Mouse (Mus musculus) ovary, adult 18-20 months (tissue): ENCODE data around the gene Zfhx3.
A peak's percentile ranks its signal among the peaks of the same experiment; 100 is the strongest.

Experiments used
- DNase-seq: peaks from one replicate; pipeline ENCODE4 v3.0.0; 2022; ENCODE audit warnings: low spot score, mixed read lengths

Zfhx3 gene

DNA sequence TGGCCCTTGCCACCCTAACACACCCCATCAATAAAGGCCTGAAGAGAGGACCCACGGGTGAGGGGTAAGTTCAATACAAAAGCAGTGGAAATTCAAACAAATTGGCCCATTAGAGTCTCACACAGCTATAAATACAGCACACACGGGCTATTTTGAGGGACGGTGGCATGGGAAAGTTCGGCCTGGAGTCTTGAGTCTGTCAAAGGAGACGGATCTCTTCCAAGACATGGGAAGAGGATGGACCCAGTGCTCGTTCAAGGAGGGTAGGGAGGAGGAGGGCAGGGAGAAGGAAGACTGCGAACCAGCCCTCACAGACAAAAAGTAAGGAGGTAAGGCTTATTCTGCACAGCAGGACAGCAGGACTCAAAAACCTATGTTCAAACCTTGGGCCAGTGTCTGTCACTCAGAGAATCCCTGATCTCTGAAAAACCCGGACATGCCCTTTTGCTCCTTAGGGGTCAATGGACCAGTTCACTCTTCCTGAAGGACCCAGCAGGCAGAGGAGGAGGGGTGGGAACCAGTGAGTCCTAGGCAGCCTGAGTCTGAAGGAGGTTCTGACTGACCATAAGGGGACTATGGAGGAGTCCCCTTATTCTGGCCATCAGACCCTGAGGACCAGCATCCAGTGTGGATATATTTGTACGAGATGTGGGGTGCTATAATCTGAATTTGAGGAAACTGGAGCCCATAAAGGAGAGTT, 652.1 kb downstream of the Zfhx3 start:
- DNase-seq = no peak

DNA sequence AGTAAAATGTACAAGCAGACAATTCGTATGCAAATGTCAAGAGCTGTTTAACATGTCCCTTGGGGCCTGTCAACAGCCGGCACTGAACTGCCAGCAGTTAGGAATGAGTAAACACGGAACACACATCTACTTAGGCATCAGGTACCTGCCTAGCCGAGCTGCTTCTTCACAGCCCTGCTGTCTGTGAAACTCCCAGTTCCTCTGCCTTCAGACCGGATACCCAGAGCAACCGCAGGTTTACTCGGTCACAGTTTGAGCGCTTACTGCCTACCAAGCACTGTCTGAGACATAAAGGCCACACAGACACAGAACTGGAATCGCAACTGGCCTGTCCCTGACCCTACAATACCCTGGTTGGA, 652.6 kb downstream of the Zfhx3 start:
- no peak for DNase-seq

DNA sequence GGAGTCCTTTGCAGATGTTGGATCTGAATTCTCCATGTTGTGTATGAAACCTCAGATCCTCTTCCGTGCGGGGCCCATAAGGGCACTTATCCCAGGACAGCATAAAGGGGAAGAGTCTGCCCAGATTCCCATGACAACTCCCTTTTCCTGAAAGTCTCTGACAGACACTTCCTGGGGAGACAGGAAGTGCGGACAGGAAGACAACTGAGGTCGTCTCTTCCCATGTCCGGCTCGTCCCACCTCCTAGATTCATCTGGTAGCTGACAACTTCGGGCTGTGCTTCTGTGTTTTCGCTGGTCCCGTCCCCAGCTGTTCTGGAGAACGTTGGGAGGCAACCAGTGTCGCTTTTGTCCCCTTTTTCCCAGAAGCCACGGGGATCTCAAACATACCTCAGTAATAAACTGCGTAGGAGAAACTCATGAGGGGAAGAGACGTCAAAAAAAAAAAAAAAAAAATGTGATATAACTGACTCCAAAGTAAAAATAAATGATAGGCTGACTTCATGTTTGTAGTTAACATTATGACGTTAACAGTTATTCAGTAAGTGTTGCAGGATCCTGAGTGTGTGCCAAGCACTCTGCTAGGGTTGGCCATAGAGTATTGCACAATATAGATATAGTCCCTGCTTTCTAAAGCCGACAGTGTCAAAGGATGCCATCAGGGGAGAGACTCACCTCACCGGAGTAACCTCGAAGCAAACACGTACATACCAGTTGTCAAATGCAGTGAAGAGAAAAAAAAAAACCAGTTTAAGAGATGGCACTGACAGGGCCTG, 653.5 kb downstream of the Zfhx3 start:
- no peak for DNase-seq

DNA sequence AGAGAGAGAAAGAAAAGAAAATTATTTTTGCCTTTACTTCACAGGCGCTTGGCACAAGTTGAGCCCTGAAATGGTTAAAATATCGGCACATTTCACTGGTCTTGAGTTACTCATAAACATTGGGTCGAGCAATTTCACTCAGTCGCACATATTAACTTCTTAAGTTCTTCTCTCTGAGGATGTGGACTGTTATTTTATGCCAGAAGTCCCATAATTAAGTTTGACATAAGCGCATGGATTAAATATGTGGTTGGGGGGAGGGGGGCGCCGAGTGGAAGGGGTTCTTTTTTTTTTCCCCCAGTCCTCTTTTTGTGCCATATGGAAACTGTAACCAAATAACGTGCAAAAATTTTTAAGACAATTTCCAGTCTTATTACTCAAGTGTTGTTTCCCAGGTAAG, 656.6 kb downstream of the Zfhx3 start:
- no peak for DNase-seq

DNA sequence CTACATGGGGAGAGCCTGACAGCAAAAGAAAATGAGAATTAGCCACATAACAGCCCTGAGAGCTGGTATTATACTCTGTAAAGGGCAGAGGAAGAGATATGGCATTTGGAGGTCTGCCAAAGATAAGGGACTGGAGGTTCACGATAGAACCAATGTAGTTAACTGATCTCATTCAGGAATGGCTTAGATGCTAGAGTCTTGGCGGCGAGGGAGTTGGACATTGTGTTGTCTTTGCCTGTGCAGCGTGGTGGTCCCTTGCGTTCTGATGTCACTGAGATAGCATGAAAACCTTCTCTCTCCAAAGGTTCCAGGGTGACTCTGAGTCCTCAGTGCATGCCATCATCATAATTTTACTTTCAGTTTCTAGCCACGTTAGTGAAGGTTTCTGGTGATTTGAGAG, 657.1 kb downstream of the Zfhx3 start:
- no peak for DNase-seq

DNA sequence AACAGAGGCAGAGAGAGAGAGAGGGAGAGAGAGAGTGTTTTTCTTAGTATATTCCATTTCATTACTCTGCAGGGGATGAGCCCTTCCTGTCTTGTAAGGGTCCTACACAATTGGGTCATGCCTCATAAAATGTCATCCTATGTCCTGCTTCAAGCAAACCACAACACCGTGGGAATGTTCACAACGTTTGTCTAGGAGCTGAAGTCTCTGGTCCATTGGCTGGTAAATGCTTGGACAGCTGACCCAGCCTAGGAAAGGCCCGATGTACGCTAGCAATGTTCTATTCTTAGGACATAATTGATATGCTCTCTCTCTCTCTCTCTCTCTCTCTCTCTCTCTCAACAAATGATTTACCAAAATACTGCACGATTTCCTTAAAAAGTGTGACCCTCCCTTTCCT, 666.2 kb downstream of the Zfhx3 start:
- DNase-seq = no peak

DNA sequence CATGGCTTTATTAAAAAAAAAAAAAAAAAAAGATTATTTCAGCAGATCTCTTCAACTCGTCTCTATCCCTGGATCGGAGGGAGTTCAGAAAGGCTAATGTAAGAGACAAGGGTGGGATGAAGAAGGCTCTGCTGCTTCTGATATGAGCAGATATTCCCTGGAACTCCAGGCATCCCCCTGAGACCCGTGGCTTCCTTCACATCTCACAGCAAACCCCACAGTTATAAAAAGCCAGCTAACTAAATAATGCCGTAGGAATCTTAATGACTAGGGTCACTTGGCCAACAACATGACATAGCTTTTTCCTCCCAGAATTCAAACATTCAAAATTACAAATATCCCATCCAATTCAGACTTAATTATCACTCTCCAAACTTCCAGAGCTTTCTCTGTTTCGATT, 666.7 kb downstream of the Zfhx3 start:
- no peak for DNase-seq

DNA sequence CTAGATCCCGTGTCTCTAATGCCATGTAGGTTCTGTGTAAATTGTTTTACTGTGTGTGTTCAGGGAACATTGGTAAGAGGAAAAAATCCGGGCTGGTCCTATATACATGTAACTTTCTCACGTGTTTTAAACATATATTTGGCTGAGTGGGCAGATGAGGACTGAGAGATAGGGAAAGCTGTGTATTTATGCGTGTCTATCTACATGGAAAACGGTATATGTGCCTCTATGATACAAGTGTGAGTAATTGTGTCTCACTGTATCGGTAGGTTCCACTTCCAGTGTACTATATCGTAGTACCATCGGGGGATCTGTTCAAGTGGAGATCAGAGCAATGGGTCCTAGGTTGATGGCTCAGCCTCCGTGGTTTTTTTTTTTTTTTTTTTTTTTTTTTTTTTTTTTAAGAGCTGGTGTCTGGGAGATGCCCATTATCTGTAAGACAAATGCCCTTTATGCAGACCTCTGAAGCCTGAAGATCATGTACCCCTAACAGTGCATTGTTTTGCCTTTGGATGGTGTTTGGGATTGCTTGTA, 668.8 kb downstream of the Zfhx3 start:
- no peak for DNase-seq

DNA sequence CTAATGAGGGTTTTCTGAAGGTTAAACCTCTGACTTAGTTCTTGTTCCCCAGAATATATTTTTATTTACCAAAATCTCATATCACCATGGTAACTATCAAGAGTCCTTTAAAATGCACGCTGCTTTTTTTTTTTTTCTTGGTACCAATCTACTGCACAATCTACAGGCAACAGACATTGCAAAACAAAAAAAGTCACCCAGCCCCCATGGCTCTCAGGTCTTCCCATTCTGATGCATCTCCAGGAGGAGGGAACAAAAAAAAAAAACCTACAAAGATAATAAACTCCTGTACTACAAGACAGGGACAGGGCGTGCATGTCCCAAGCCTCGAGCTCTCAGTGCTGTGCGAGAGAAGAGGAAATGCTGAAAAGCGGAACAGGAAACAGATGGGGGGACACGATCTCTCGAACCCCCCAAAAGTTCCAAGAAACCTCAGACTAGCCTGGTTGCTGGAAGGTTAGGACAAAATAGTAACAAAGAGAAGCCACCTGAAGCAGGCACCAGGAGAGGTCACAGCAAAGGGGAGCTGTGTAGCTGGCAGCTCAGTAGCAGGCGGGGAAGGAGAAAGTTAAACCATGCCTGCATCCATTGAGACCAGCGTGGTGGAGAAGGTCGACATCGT, 669.5 kb downstream of the Zfhx3 start:
- no peak for DNase-seq

DNA sequence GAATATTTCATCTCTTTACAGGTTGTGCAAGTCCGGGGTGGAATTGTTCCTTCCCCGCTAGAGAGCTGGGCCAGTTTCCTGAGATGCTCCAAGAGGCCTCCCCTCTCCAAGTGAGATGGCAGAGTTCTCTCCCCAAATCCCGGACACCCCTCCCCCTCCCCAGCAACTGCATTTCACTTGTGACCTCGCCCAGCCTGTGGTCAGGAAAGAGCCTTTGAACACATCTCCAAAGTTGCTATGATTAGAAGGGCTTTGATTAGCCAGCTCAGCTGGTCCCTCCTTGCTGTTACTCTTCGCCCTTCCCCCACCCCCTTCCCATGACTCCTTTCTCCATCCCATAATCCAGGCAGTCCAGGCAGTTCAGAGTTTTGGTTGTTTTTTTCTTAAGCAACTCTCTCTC, 670.4 kb downstream of the Zfhx3 start:
- DNase-seq = no peak

DNA sequence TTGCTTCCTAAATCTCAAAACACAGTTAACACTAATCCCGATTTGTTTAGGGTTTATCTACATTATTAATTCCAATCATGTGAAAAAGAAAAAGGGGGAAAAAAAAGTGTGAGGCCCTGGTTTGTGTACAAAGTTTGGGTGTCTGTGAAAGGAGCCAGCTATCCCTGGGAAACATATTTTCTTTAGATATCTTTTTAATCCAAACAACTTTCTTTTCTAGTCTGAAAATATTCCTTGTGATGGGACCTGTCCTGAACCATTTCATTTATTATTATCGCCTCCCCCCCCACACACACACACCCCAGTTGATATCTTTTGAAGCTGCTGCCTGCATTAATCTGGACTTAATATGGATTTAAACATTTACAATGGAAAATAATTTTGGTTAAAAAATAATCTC, 670.8 kb downstream of the Zfhx3 start:
- DNase-seq = no peak

DNA sequence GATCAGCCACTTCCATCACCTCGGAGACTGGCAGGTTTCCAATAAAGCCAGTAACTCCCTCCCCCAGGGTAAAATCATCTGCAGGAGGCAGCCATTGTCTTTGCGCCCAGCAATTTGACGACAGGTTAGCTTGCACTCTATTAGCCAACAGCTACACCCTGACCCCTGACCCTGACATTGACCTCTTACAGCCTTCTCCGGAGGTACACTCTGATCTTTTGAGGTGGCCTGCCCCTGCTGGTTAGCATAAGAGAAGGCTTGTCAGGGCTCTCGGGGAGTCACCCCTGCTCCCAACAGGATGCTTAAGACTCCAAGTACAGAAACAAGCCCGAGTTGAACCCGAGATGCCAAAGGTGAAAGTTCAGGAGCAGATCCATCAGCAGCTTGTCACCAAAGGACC, 678.9 kb downstream of the Zfhx3 start:
- no peak for DNase-seq

DNA sequence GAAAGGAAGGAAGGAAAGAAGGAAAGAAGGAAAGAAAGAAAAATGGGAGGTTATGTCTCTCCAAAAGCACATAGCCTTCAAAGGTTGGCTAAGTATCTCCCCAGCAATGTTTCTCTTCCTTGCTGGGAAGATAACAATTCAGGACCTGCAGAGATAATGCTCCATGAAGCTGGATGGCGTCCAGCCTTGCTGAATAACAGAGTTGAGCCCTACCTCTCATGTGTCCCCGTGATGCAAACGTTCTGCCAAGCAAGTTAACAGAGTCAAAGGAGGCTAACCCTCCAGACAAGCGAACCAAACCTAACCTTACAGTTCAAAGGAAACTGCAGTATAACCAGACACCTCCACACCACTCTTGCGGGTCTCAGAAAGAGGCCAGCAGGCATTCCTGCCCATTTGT, 681.2 kb downstream of the Zfhx3 start:
- peak; percentile 8 for DNase-seq

DNA sequence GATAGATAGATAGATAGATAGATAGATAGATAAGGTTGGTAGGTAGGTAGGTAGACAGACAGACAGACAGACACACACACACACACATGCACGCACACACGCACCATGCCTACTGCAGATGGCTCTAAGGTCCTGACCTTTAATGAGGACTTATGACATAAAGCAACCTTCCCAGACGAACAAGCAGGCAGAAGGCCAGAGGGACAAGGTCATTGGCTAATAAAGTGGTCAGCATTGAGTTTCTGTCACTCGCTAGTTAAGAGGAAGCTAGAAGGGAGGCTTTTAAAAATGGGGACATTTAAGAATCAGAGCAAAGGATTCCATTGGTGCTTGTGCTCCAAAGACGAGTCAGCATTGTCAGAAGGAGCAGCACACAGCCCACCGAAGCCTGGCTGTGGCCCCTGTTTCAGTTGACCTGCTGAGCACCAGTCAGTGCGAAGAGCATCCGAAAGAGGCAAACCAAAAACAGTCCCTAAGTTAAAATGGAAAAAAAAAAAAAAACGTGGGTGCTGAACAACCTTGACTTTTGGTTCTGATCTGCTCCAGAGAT, 683.2 kb downstream of the Zfhx3 start:
- DNase-seq = no peak

DNA sequence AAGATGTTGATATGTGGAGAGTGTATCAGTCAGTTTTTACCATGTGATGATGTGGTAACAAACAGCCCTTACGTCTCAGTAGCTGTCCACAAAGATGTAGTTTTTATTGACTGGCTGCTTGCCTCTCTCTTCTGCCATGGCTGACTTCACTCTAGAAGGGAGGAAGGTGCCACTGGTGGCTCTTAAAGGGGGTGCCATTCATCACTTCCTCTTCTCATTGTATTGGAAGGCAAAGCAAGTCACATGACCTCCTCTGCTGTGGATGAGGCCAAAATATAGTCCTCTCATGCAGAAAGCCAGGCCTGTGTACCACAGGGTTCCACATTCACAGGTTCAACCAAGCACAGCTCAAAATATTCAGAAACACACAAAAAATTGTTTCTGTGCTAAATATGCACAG, 688.6 kb downstream of the Zfhx3 start:
- no peak for DNase-seq

DNA sequence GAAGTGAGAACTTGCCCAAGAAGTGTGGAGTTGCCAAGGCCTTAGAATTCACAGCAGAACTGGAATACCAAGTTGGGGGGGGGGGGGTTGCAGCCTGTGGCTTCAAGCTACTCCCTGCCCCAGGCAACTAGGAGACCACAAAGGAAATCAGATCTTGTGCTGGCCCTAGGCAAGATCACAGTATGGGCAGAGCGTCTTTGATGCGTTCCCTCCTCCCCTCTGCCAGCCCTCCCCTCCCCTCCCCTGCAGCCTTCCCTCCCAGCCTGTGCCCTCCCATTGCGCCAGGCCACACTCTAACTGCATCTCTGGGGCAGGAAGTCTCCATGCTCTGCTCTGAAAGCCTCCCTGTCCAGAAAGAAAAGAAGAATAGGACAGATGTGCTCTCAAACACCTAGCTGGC, 691.8 kb downstream of the Zfhx3 start:
- no peak for DNase-seq

DNA sequence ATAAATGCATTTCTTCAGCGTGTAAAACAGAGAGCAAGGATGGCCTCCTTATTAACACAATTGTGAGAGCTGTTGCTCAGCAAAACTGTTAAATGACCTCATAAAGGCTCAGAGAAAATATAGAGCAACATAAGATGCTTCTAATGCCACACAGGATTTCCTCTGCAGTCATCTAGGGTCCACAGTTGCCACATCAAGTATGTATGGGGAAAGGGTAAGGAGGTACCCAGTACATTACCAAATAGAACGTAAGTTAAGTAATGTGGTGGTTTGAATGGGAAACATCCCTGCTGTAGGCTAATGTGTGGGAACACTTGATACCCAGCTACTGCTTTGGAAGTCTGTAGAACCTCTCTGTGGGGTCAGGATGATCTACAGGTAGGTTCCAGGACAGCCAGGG, 695.4 kb downstream of the Zfhx3 start:
- no peak for DNase-seq

DNA sequence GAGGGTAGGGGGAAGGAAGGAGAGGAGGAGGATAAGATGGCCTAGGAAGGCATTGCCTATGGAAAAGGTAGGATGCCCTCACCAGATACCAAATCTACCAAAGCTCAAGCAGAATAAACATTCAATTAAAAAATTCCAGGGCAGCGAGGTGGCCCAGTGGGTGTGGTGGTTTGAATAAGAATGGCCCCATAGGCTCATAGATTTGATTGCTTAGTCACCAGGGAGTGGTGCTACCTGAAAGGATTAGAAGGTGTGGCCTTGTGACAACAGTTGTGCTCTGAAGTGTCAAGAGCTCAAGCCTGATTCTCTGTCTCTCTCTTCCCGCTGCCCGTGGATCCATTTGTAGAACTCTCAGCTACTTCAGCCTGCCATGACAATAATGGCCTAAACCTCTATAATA, 703.2 kb downstream of the Zfhx3 start:
- no peak for DNase-seq

DNA sequence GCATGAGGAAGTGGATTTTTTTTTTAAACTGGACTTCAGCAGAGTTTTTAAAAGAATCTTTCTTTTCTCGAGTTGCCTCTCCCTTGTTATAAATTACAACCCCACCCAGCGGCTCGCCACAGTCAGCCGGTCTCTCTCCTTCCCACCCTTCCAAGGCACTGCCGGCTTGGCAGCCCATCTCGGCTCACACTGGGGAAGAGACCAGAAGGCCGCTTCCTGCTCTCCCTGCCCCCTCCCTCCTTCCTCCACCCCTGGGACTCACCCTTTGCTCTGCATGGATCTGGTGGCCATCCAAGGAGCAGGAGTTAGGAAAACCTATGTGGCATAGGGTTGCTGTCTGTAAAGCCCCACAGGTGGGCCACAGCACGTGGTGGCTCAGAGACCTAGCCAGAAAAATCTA, 705.1 kb downstream of the Zfhx3 start:
- no peak for DNase-seq

DNA sequence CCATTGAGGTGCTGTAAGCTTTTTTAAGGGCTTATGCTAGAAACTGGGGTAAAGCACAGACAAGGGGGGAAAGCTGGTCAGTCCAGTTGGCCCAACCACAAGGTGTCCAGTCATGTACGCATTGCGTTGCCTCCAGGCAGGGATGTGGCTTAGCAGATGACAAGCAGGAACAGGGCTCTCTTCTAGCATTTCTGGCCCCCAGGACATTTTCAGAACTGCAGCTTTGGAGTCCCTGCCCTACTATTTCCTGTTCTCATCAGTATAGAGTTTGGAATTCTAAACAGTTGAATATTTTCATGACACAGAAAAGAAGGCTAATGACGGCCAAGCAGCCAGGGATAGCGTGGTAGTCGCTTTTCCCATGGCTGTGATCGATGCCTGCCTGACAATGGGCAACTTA, 706.5 kb downstream of the Zfhx3 start:
- no peak for DNase-seq

DNA sequence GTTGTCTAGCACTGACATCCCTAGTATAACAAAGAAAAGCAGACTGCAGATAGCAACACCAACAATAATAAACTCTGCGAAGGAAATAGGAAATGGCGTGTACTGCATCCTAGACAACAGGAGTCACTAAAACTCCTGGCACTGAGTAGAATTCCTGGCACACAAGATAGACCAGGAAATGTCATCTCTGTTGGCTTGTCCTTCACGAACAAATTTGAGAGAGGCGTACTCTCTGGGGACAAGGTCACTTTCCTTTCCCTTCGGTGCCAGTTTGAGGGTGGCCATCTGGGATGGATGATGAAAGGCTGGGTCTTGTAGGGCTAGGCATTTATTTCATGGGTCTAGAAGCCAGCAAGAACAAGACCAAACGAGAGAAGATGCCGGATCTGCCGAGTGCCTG, 708.4 kb downstream of the Zfhx3 start:
- DNase-seq = no peak

DNA sequence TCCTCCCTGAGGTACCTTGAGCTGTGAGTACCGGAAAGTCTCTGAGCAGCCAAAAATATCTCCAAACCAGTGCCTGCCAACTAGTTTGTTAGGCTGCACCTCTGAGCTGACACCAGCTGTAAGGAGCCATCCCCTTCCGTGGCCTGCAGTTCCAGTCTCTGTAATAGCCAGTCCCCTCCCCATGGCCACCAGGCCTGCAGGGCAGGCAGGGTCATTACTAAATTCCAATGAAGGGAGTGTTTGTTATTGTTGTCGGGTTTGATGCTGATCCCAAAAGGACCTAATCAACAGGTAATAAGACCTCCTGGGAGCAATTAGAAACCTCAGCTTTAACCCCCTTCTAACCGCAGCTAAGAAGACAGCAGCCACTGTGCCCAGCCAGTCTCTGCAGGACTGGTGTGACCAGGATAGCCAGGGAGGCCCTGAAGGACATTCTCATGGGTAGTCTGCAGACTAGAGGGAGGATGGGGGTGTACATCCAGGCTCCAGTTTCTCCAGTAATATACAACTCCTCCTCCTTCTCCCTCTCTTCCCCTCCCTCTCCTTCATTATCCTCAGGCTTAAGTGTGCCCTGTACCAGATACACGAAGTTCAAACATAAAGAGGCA, 719.1 kb downstream of the Zfhx3 start:
- no peak for DNase-seq

DNA sequence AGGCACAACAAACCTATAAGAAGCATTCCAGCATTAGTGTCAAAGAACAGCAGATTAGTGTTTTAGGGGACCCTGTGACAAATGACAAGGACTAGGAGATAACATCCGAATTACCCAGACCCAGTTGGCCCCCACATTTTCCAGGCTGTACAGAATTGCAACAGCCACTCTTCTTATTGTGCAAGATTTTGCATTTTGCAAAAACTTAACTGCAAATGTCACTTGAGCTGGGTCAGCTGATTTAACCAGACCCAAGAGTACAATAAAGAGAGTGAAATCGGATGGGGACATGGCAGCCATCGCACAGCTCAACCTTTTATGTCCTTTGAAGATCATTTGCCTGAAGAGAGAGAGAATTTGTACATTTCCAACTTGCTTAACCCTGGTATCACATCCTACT, 720.3 kb downstream of the Zfhx3 start:
- DNase-seq = no peak
